Mouse (Mus musculus) lung, adult 2 months (tissue): Measurements from ENCODE around the gene Selenon.

ENCODE experiments used
- CTCF ChIP-seq: fragments of 200-500 bp; IDR thresholded peaks from 2 replicates; pipeline ENCODE4 v1.5.1; 2011; ENCODE audit warnings: mild to moderate bottlenecking, low read length, control low read depth; ENCODE audit not compliant: insufficient read depth
- POLR2A ChIP-seq: fragments of 200-500 bp; IDR thresholded peaks from 2 replicates; pipeline ENCODE4 v1.6.1; 2011; ENCODE audit warnings: low read depth, mild to moderate bottlenecking, control low read depth, low read length, borderline replicate concordance; ENCODE audit errors: extremely low read depth

- TF ChIP-seq CTCF, result no peak
- no peak for TF ChIP-seq POLR2A
Observed at GRCm38 (mm10) chr4:134589786-134590185, 37.8 kb upstream of the Selenon start.
